Mouse (Mus musculus) C3H10T1/2 (cell line): Measurements from ENCODE around the gene Wfdc13. TPM values are rescaled to one million over a fixed set of nuclear protein-coding genes. Genes with fewer than 3 reads are reported as not detected.

Source experiments
- polyA plus RNA-seq, 2 experiments: library from polyadenylated mRNA; unstranded; fragments of >200 nt; fragmentation: generic; extraction: Trizol; gene quantifications; one replicate each; pipeline ENCODE4 v1.2.1; 2012; ENCODE audit warnings: missing spikeins in 2 of 2

Wfdc13 gene
- under 1 TPM in 1 of 2 experiments, not detected in 1; 0.04 TPM for polyA plus RNA-seq

GRCm38 (mm10) chr2:164684807-164685206 is at the start of gene Wfdc13:
TSS of gene Wfdc13 (plus strand) at chr2:164685107.

GRCm38 (mm10) chr2:164638696-164639095 is 46.2 kb upstream of the Wfdc13 start, which contains the start of gene Wfdc16:
TSS of gene Wfdc16 (minus strand) at chr2:164638796.

GRCm38 (mm10) chr2:164655858-164656257 is 29.0 kb upstream of the Wfdc13 start, which contains the start of gene Wfdc10:
TSS of gene Wfdc10 (plus strand) at chr2:164656046.

GRCm38 (mm10) chr2:164656483-164656882 is 28.4 kb upstream of the Wfdc13 start, which contains the start of gene Wfdc9:
TSS of gene Wfdc9 (minus strand) at chr2:164656583.

GRCm38 (mm10) chr2:164673987-164674386 is 10.9 kb upstream of the Wfdc13 start, which contains the start of gene Wfdc11:
TSS of gene Wfdc11 (minus strand) at chr2:164674087.

GRCm38 (mm10) chr2:164698201-164698600 is 13.3 kb downstream of the Wfdc13 start, which contains the start of gene Spint4:
TSS of gene Spint4 (plus strand) at chr2:164698501.

GRCm38 (mm10) chr2:164715005-164715404 is 30.1 kb downstream of the Wfdc13 start, which contains the start of gene Spint5:
TSS of gene Spint5 (plus strand) at chr2:164715305.

Other genes with a start within 250 kb of the Wfdc13 start
- 100 to 1,000 TPM in 1 of 2 experiments, 10 to 100 TPM in 1; 15.9 to 107 TPM for gene Sdc4, start 241.2 kb upstream of the Wfdc13 start, polyA plus RNA-seq
- gene Sys1, start 228.1 kb upstream of the Wfdc13 start, polyA plus RNA-seq = 10 to 100 TPM; 54.4 to 73.3 TPM
- 10 to 100 TPM; 15.0 to 18.1 TPM for gene Gm20458, start 224.1 kb upstream of the Wfdc13 start, polyA plus RNA-seq
- gene Trp53tg5, start 211.4 kb upstream of the Wfdc13 start, polyA plus RNA-seq = not detected
- 1 to 10 TPM; 6.0 to 8.9 TPM for gene Dbndd2, start 199.0 kb upstream of the Wfdc13 start, polyA plus RNA-seq
- gene Pigt, start 187.6 kb upstream of the Wfdc13 start, polyA plus RNA-seq = 100 to 1,000 TPM in 1 of 2 experiments, 10 to 100 TPM in 1; 77.8 to 142 TPM
- gene Wfdc2, start 122.7 kb upstream of the Wfdc13 start, polyA plus RNA-seq = not detected
- gene Spint3, start 111.6 kb upstream of the Wfdc13 start, polyA plus RNA-seq = not detected
- gene Wfdc6a, start 99.7 kb upstream of the Wfdc13 start, polyA plus RNA-seq = not detected
- gene Eppin, start 91.5 kb upstream of the Wfdc13 start, polyA plus RNA-seq = not detected
- not detected for gene Wfdc6b, start 71.6 kb upstream of the Wfdc13 start, polyA plus RNA-seq
- not detected for gene Wfdc8, start 71.5 kb upstream of the Wfdc13 start, polyA plus RNA-seq
- gene Wfdc16, start 46.3 kb upstream of the Wfdc13 start, polyA plus RNA-seq = not detected
- gene Wfdc10, start 29.1 kb upstream of the Wfdc13 start, polyA plus RNA-seq = not detected
- not detected for gene Wfdc9, start 28.5 kb upstream of the Wfdc13 start, polyA plus RNA-seq
- not detected for gene Wfdc11, start 11.0 kb upstream of the Wfdc13 start, polyA plus RNA-seq
- not detected for gene Spint4, start 13.4 kb downstream of the Wfdc13 start, polyA plus RNA-seq
- not detected for gene Spint5, start 30.2 kb downstream of the Wfdc13 start, polyA plus RNA-seq
- 1 to 10 TPM in 1 of 2 experiments, under 1 TPM in 1; 0.27 to 1.1 TPM for gene Wfdc3, start 60.8 kb downstream of the Wfdc13 start, polyA plus RNA-seq
- gene Dnttip1, start 60.9 kb downstream of the Wfdc13 start, polyA plus RNA-seq = 10 to 100 TPM; 55.3 to 58.9 TPM
- 100 to 1,000 TPM; 116 to 219 TPM for gene Ube2c, start 84.8 kb downstream of the Wfdc13 start, polyA plus RNA-seq
- under 1 TPM in 1 of 2 experiments, not detected in 1; 0.19 TPM for gene Tnnc2, start 94.9 kb downstream of the Wfdc13 start, polyA plus RNA-seq
- 10 to 100 TPM; 29.7 to 50.1 TPM for gene Snx21, start 100.7 kb downstream of the Wfdc13 start, polyA plus RNA-seq
- gene Acot8, start 119.8 kb downstream of the Wfdc13 start, polyA plus RNA-seq = 10 to 100 TPM; 10.7 to 19.9 TPM
- gene Zswim3, start 120.0 kb downstream of the Wfdc13 start, polyA plus RNA-seq = 1 to 10 TPM; 2.1 to 4.9 TPM
- gene Zswim1, start 137.6 kb downstream of the Wfdc13 start, polyA plus RNA-seq = 10 to 100 TPM in 1 of 2 experiments, 1 to 10 TPM in 1; 9.1 to 10.1 TPM
- under 1 TPM in 1 of 2 experiments, not detected in 1; 0.26 TPM for gene Spata25, start 143.4 kb downstream of the Wfdc13 start, polyA plus RNA-seq
- 100 to 1,000 TPM in 1 of 2 experiments, 10 to 100 TPM in 1; 94.4 to 205 TPM for gene Ctsa, start 147.8 kb downstream of the Wfdc13 start, polyA plus RNA-seq
- 1 to 10 TPM; 2.4 to 6.6 TPM for gene Neurl2, start 148.3 kb downstream of the Wfdc13 start, polyA plus RNA-seq
- gene Pltp, start 172.6 kb downstream of the Wfdc13 start, polyA plus RNA-seq = 100 to 1,000 TPM in 1 of 2 experiments, 10 to 100 TPM in 1; 16.6 to 130 TPM
- 10 to 100 TPM; 56.7 to 65.1 TPM for gene Pcif1, start 194.2 kb downstream of the Wfdc13 start, polyA plus RNA-seq
- 10 to 100 TPM in 1 of 2 experiments, 1 to 10 TPM in 1; 4.1 to 11.3 TPM for gene Zfp335, start 226.7 kb downstream of the Wfdc13 start, polyA plus RNA-seq